Mouse (Mus musculus) ovary, postnatal 14 days (tissue): ENCODE results near the gene Dst.
A peak's percentile ranks its signal among the peaks of the same experiment; 100 is the strongest.

Experiments used
- DNase-seq: peaks from one replicate; pipeline ENCODE4 v3.0.0; 2022; ENCODE audit warnings: low spot score

Gene Dst

DNA sequence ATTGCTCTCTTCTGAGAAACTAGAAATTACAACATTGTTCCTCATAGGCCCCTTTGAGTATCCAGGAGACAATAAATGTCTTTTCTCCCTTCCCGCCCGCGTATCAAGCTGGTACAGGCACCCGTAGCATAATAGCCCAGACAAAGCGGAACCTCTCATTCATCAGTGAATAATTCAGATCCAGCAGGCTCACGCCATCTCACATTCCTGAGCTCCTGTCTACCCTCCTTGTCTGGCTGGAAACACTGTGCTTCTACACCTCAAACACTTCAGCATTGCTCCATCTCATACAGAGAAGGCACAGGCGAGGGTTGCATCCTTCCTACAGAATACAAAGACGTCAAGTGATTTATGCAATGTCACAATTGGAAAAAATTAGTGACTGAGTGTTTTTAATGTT is 23.8 kb downstream of the Dst start:
- no peak for DNase-seq

DNA sequence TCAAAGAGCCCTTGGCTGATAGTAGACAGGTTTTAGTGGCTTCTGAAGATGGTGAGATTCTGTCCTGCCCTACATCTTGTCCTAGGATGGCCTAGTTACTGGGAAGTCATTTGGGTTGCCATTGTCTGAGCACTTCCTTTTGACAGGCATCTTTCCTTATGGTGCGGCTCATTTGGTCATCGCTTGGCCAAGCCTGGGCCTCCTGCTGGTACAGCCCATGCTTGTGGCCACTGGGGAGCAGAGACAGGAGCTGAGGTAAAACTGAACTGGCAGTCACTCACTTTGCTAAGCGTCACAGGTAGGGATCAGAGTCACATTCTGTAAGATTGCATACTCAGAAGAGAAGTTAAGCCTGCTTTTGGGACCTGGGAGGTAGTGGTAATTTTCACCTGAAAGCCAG is 24.2 kb downstream of the Dst start:
- DNase-seq: no peak

DNA sequence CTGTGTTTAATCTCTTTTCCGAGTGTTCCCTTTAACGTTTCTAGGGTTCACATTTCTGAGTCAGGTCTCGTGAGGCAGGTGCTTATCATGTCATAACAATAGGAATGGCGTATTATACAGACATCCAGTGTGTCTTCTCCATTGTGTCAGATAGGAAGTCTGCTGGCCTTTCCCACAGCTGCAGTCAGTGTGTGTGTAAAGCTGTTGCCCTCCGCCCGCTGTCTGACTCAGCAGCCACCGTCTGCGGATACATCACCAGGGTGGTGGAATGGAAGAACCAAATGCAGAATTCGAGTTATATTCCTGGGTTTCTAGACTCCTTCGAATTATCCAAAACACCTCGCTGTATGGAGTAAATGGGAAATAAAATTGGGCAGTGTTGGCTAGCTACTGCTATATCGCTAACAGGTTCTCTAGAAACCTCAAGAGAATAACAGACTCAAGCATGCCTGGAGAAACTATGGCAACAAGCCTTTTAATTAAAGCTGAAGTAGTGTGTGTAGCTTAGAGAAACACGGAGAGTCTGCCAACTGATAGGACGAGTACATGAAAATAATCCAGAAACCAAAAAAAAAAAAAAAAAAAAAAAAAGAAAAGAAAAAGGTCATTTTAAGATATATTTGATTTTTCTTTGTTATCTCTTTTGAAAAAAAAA is 24.9 kb downstream of the Dst start:
- DNase-seq: no peak

DNA sequence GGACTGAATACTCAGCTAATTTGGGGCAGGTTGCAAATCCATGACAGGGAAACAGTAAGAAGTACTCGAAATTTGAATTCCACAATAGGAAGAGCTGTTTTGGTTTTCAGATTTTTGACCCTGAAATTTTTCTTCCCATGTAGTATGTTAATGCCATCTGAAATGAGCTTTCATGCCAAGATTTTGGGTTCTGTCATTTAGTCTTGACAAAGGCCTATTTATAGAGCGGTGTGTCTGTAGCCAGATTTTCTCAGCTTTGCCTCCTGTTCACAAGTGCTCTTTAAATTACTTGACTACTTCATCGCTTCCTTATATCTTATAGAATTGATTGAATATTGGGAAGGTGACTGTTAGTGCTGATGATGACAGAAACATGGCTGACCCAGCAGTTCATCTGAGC is 27.9 kb downstream of the Dst start:
- DNase-seq: no peak

DNA sequence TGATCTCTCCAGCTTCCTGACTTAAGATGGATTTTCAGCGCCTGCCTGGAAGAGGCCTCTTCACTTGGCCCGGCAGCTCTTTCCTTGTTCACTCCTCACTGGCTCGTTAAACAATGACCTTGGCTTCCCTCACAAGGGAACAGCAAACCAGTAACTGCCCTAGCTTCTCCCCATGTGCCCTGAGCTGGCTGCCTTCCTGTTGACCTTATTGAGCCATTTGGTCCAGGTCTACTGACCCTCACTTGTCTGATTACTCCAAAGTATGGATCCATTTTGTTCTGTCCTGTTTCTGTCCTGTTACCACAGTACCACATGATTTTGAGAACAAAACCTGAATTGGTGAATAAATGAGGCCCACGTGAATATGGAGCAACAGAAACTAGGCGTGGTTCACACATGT is 31.8 kb downstream of the Dst start:
- no peak for DNase-seq

DNA sequence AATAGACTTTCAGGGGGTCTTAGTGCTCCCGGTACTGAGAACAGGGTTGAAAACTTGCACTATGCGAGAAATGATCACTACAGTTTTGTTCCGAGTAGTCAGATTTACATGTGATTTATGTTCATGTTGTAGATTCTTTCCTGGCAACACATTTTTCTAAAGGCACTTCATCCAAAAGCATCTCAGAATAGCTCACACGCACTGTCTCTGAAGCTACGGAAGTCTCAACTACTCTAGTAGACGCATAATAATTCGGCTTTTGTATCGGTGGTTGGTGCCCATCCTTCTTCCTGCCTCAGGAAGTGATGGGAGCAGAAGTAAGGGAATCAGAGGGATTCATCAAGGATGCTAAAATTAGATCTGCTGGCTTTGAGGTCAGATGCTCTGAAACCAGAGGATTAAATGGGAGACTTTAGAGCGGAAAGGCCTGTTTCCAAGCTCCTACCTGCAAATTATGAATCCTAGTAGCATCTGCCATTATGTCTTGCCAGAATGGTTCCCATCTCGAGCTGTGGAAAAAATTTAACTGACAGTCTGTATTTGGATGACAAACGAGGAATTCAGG is 32.4 kb downstream of the Dst start:
- no peak for DNase-seq

DNA sequence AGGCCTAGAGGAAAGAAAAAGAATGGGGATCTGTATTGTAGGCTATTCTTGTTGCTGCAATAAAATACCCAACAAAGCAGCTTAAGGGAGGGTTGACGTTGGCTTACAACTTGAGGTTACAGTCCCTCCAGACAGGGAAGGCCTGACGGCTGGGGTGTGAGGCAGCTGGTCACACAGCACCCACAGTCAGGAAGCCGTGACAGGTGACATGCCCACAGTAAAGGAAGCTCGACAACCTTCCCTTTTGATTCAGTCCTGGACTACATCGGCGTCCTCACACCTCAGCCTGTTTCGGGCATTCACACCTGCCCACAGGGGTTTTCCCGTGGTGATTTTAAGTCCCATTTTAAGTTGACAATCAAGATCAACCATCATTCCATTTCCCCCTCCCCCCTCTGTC is 34.6 kb downstream of the Dst start:
- DNase-seq: no peak

DNA sequence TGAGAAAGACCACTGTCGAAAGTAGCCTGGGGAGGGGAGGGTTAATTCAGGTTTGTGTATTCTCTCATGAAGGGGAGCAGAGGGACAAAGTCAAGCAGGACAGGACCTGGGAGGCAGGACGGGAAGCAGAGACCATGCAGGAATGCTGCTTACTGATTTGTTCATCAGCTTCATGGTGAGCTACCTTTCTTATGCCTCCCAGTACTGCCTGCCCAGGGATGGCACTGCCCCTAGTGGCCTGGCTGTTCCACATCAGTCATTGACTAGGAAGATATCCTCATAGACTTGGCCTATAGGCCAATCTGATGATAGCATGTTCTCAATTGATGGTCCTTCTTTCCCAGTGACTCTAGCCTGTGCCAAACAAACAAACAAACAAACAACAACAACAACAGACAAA is 35.9 kb downstream of the Dst start:
- no peak for DNase-seq

DNA sequence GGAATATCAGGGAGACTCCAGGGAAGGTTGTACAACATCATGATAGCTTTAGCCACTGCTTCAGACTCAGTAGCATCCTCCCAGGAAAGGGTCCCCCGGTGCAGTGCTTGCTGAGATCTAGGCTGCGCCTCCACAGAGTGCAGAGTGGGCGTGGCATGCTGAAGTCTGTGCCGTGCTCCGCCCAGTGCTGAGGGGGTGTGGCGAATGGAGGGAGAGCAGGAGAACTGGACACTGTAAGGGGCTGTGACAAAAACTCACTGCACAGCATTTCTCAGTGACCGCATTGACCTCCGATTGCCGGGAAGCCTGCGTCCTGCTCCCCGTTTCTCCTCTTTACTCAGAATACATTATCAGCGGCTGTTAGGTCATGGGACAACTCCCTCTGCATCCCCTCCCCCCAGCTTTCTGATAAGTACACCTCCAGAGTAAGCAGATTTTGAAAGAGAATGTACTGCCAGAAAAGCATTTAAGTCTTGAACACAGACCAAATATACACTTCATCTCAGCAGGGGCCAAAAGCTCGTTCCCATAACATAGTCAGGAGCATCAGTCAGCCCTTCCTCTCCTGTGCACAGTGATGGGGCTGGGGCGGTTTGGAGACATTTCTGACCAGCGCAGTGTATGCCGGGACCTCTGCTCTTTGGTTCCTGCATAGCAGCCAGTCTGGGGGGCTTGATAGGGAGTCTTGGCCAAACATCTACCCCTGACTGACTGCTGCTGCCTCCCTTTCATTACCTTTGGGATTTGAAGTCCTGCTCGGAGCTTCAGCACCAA is 37.1 kb downstream of the Dst start:
- peak; percentile 22 for DNase-seq

DNA sequence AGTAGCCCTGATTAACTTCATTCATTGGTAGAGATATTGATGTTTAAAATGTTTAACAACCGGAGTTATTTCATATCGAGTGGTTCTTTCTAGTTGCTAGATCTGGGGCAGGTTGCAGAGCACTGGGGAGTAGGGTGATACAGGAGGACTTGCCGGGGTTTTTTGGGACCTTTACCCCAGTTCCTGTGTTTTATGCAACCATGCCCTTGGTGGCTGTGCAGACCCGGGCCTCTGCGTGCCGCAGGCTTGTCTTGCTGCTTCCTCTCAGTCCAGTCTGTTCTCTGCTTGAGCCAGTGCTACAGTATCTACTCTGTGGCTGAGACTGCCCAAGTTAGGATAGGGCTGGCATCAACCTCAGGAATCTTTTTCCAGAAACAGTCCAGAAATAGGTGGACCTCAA is 37.7 kb downstream of the Dst start:
- DNase-seq: no peak

DNA sequence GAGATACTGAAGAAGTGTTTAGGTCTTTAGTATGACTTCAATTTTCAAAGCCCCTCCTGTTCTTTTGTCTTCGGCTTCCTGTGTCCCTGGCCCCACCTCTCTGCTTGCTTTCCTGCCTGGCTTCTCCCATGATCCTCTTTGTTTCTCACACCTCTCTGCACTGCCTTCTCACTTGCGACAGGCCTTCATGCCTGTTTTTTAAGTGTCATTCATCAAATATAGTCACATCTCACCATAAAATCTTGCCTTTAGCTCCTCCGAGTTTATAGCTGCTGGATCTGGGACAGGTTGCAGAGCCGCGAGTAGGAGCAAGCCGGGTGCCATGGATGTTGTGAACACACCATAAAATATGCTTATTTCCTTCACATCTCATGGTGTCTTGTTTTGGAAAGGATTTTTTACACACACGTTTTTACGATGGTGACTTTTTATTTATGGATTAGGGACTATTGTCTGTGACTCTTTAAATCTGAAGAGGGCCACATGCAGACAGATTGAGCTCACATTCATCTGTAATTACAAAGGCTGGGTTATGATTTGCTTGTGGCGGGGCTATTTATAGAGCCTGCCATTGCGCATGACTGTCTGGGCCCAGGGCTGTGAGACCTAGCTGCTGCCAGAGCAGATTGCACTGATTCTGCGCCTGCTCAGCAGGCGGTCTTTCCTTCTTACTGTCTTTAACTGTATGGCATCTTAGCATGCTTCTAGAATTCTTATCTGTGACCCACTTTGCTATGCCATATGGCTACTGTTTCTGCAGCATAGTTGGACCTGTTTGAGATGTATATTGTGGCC is 38.8 kb downstream of the Dst start:
- no peak for DNase-seq

DNA sequence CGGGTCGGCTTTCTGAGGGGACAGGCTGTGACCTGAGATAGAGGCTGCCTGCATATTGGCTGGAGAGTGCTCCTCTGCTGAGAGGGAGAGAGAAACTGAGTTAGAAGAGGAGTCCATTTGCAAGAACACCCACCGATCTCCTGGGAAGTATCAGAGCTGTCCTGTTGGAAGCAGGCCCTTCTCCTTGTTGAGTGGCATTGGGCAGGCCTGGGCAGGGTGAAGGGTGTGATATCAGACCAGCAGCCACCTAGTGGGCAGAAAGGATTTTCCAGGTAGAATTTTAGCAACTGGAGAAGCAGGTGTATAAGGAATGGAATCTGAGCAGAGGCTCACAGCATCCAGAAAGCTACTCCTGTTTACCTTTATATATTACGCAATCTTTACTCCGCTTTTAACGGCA is 39.8 kb downstream of the Dst start:
- no peak for DNase-seq

DNA sequence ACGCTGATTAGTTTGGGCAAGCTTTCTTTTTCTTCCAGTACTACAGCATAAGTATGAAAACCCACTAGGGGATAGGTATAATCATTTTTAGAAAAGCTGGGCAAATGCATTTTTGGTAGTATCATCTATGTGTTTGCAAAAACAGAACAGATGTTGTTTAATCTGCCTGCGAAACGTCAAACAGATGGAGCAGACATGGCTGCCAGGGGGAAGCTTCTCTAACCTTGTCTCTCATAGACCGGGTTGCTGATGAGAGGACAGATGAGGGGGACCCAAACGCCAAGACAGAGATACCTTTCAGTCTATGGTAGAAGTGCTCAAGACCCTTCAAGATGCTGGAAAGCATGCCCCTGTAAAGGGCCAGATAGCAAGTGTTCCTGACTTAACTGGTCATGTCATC is 40.5 kb downstream of the Dst start:
- no peak for DNase-seq

DNA sequence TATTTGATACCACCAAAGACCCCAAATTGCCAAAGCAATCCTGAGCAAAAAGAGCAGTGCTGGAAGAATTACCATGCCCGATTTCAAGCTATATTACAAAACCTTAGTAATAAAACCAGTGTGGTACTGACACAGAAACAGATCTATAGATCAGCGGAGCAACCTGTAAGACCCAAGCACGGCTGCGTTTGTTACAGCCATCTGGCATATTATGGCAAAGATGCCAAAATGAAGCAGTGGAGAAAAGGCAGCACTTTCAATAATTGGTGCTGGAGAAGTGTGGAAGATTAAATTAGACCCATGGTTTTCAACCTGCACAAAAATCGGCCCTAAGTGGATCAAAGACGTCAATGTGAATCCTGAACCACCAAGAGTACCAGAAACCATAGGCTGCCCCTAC is 47.6 kb downstream of the Dst start:
- no peak for DNase-seq

DNA sequence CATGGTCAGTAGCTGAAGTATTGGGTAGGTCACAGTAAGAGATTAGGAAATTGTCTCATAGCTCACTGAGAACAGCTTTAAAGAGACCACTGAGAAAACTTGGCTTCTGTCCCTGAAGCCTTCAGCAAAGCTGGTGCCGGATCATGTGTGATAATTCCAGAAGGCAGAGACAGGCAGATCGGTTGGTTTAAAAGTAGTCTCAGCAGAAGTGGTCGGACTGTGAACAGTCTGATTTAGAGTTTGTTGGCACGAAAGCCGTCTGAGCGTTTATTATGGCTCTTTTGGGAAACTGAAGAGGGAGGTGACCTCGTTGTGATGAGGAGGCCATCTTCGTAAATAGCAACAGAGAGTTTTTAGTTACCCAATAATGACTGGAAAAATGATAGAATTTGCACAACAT is 52.4 kb downstream of the Dst start:
- no peak for DNase-seq

DNA sequence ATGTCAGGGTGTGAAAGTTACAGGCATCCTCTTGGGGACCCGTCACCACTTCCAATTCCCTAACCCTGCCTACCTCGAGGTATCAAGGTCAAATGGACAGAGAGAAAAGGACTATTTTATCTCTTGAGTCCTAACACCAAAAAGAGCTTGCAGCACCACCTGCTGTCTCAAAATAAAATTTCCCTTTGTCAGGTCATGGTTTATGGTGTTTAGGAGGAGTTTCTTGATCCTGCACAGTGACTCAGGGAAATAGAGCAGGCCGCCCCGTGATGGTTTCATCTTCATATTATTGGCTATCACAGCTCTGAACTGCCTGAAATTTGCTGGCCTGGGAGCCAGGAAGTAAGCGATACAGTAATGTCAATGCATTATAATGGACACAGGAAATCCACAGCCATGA is 56.6 kb downstream of the Dst start:
- DNase-seq: no peak

DNA sequence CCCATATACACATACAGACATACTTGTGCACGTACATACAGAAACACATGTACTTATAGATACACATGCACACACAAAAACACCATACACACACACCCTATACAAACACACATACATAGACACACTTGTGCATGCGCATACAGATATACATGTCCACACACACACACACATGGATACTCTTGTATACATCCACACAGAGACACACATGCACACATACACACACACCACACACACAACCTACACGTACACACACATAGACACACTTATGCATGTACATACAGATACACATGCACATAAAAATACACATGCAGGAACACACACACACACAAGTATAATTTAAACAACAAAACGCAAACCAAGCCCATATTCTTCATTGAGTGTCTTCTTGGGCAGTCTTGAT is 57.8 kb downstream of the Dst start:
- DNase-seq: no peak

DNA sequence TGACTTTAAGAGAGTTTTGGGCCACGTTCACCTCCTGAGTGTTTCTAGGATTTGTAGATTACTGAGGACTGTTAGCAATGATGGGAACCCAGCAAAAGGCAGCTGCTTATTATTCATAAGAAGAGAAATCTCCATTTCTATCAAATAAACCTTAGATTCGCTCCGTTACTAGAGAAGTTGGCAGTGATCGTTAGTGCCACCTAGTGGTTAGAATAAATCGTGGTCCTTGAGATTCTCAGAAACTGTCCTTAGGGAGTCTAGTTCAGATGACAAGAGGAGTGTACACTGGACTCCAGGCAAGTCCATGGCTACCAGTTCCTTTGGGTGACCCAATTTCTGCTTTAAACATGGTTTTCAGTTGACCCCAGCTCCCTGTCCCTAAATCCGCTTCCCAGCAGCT is 58.3 kb downstream of the Dst start:
- DNase-seq: peak; percentile 16

DNA sequence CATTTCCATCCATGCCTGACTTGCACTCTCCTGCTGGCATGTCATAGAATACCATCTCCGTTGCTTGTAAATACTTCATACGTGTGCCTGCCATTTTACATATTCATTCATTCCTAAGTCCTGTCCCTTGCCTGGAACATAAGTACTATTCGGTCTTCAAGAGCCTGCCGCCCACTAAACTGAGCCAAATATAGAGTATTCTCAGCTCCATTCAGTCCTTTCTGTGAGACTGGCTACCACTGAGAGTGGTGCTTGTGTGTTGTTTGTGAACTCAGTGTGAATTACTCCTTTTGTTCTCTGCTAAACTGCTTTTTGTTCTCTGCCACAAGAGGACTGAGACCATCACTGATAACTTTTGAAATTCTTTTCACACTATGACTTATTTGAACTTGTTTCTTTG is 59.2 kb downstream of the Dst start:
- no peak for DNase-seq

DNA sequence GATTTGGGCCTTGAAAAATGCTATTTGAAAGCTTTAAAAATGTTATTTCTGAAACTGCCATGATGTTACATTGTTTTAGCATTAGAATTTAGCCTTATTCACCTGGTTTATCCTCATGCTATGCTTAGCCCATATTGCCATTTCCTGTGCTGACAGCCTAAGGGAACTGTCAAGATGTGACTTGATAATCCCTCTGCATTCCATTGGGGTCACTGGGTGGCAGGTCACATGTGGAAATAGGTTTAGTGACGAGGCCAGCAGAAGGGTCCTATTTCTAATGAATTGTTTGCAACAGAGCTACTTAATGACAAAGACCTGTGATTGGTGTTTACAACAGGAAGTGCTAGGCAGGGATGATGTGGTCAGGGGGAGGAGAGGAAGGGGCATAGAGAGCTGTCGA is 61.9 kb downstream of the Dst start:
- DNase-seq: no peak

DNA sequence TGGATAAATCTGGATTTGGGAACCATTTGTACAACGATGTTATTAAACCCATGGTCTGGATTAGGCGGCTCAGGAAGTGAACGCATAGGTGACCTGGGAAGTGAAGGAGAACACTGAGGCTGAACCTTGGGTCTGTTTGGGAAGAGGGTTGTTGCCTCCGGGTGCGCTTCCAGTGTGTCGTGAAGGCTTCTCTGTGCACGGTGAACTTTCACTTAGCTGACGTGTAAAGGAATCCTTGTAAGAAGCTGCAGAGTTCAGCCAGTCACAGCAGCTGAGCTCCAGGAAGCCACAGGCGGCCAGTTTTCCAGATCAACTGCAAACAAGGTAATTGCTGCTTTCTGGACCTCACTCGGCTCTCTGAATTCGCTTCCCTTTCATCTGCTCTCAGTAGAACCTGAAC is 66.4 kb downstream of the Dst start:
- no peak for DNase-seq

DNA sequence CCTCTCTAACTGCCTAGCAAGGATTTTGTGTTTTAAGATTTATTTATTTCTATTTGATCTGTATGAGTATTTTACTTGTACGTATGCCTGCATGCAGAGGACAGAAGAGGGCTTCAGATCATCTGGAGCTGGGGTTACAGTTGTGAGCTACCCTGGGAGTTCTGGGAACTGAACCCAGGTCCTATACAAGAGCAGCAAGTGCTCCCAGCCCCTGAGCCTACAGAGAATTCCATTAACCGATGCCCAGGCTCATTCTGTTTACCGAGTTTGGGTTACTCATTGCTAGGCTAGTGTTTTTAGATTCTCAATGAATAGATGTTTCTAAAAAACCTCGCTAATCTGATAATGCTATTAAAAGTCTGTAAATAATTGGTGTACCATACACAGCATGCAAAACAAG is 67.3 kb downstream of the Dst start:
- DNase-seq: no peak

DNA sequence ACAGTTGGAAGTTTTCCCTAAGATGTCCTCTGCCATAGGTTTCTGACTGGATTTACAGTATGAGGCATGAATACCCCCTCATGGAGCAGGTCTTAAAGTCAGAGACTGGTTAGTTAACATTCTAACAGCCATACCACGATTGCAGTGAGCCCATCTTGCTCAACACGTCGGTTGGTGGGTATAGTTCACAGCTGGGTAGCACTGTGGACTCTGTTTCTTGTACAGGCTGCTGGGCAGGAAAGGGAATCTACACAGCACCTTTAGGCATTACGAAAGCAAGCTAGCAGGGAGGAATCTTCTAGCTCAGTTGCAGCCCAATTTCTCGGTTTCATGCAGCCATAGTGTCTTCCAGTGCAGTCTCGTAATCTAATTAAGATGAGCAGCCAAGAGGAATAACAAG is 69.8 kb downstream of the Dst start:
- no peak for DNase-seq
